Mouse (Mus musculus) lung, postnatal 0 days (tissue): ENCODE measurements around the gene Galk1. TPM values are rescaled to one million over a fixed set of nuclear protein-coding genes. Genes with fewer than 3 reads are reported as not detected.

Experiments
- ATAC-seq: fragments of 200-750 bp; cut with Nextera tagmentation; 2 replicates; pipeline ENCODE4 v1.8.0; 2017; ENCODE audit warnings: moderate library complexity
- DNase-seq: peaks from one replicate; pipeline ENCODE4 v3.0.0-alpha.2; 2016; ENCODE audit warnings: low spot score
- H3K27ac ChIP-seq: fragments of 300-500 bp; sonication (generic); 2 replicates; pipeline ENCODE4 v1.5.1; 2014; ENCODE audit warnings: antibody characterized with exemption, mild to moderate bottlenecking, low read length, mixed read lengths
- H3K27me3 ChIP-seq: fragments of 300-500 bp; sonication (generic); replicated peaks from 2 replicates; pipeline ENCODE4 v1.6.1; 2014; ENCODE audit warnings: low read length, mixed read lengths; ENCODE audit not compliant: insufficient read depth
- H3K36me3 ChIP-seq: fragments of 300-500 bp; sonication (generic); 2 replicates; pipeline ENCODE4 v1.6.1; 2014; ENCODE audit warnings: low read length, mixed read lengths; ENCODE audit not compliant: insufficient read depth
- H3K4me1 ChIP-seq: fragments of 300-500 bp; sonication (generic); 2 replicates; pipeline ENCODE4 v1.6.1; 2014; ENCODE audit warnings: antibody characterized with exemption, low read depth, low read length, mixed read lengths; ENCODE audit not compliant: insufficient read depth
- H3K4me2 ChIP-seq: fragments of 300-500 bp; sonication (generic); replicated peaks from 2 replicates; pipeline ENCODE4 v1.6.1; 2014; ENCODE audit warnings: low read depth, mild to moderate bottlenecking, low read length, moderate library complexity, mixed read lengths
- H3K4me3 ChIP-seq: fragments of 300-500 bp; sonication (generic); 2 replicates; pipeline ENCODE4 v1.5.1; 2014; ENCODE audit warnings: low read depth, low read length
- H3K9ac ChIP-seq: fragments of 300-500 bp; sonication (generic); replicated peaks from 2 replicates; pipeline ENCODE4 v1.6.1; 2014; ENCODE audit warnings: low read depth, mild to moderate bottlenecking
- H3K9me3 ChIP-seq: fragments of 300-500 bp; sonication (generic); 2 replicates; pipeline ENCODE4 v1.6.1; 2016; ENCODE audit warnings: low read length, mixed read lengths
- CTCF ChIP-seq: IDR thresholded peaks from 2 replicates; pipeline ENCODE4 v1.5.1; 2016; ENCODE audit warnings: antibody characterized with exemption, mild to moderate bottlenecking
- EP300 ChIP-seq: IDR thresholded peaks from 2 replicates; pipeline ENCODE4 v1.6.1; 2016; ENCODE audit warnings: antibody characterized with exemption, mild to moderate bottlenecking, control low read depth
- WGBS: fragments of 180-500 bp; shearing (Covaris S2); extraction: QIAGEN DNeasy Blood & Tissue Kit; methylation state at CpG from one replicate; pipeline ENCODE4 v1.1.7; 2014; 5-methylcytosine and 5-hydroxymethylcytosine counted together
- polyA plus RNA-seq: library from polyadenylated mRNA; unstranded; fragments of >200 nt; fragmentation: Nextera tagmentation; extraction: Ambion mirVana; gene quantifications from 2 replicates; pipeline ENCODE4 v1.2.1, GENCODE M21; 2015

Galk1 gene
- polyA plus RNA-seq, 1 experiment from 2014 or later, result 95.6 TPM

DNA sequence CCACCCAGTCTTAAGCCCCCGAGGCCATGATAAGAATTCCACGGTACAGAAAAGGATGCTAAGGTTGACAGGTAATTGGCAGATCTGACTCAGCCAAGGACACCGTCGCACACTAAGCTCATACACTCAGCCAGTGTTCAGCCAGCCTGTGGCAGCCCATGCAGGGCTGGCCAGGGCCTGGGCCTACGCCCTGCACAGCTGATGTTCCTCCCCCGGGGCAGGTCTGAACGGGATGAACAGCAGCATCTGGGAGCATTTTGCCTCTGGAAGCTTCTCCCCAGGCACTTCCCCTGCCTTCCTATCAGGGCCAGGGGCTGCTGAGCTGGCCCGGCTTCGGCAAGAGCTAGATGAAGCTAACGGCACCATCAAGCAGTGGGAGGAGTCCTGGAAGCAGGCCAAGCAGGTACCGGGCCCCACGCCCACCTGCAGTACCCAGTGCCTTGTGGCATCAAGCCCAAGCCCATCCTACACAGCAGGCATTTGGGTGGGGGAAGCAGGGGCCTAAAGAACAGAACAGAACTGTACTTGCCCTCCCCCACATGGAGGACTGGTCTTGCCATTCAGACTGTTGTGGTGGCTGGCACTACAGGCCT lies 45.6 kb upstream of the Galk1 start:
- Histone ChIP-seq H3K4me2 (no peak overlapping the region), H3K36me3 (peaks cover 14% of the 10 kb centered on the region), H3K9me3 (no peaks in the 10 kb centered on the region), H3K9ac (no peak overlapping the region), H3K27ac (no peak overlapping the region), H3K4me1 (no peaks in the 10 kb centered on the region), H3K4me3 (no peak overlapping the region), H3K27me3 (no peaks in the 10 kb centered on the region)
- TF ChIP-seq EP300 (no peak), CTCF (no peak)
- 71% methylated on average over 12 of the region's 12 CpGs for whole genome bisulfite sequencing
- no peak for DNase-seq
- no peak for ATAC-seq

GRCm38 (mm10) chr11:116057237-116057881 lies 44.8 kb upstream of the Galk1 start:
- H3K4me3 ChIP-seq, result no peak overlapping the region
- no peaks in the 10 kb centered on the region for H3K27me3 ChIP-seq
- H3K4me2 ChIP-seq, result no peak overlapping the region
- no peak for DNase-seq
- WGBS, result 67% methylated on average over 4 of the region's 4 CpGs
- no peak overlapping the region for H3K9ac ChIP-seq
- no peaks in the 10 kb centered on the region for H3K9me3 ChIP-seq
- no peaks in the 10 kb centered on the region for H3K4me1 ChIP-seq
- TF ChIP-seq CTCF, result no peak
- TF ChIP-seq EP300, result no peak
- H3K27ac ChIP-seq, result no peak overlapping the region
- H3K36me3 ChIP-seq, result peaks cover 16% of the 10 kb centered on the region
- ATAC-seq, result no peak

DNA sequence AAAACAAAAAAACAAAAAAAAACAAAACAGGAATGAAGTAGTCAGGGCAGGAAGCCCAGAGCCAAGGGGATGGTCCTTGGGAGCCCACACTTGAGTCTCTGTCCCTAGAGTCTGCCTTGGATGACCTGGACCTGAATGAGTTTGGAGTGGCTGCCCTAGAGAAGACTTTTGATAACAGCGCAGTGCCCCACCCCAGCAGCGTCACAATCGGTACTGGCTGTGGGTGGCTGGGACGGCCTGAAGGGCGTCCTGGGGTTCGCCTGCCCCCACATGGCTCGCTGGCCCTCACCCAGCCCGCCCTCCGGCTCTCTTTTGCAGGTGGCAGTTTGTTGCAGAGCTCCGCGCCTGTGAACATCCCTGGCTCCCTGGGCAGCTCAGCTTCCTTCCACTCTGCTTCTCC lies 43.4 kb upstream of the Galk1 start:
- WGBS, result 88% methylated on average over 10 of the region's 11 CpGs
- H3K4me3 ChIP-seq, result no peak overlapping the region
- no peaks in the 10 kb centered on the region for H3K27me3 ChIP-seq
- H3K4me1 ChIP-seq, result no peaks in the 10 kb centered on the region
- H3K9me3 ChIP-seq, result no peaks in the 10 kb centered on the region
- ATAC-seq (no peak), DNase-seq (no peak)
- H3K36me3 ChIP-seq, result peaks cover 18% of the 10 kb centered on the region
- H3K9ac ChIP-seq, result no peak overlapping the region
- H3K4me2 ChIP-seq, result no peak overlapping the region
- no peak for TF ChIP-seq CTCF
- TF ChIP-seq EP300, result no peak
- no peak overlapping the region for H3K27ac ChIP-seq

DNA sequence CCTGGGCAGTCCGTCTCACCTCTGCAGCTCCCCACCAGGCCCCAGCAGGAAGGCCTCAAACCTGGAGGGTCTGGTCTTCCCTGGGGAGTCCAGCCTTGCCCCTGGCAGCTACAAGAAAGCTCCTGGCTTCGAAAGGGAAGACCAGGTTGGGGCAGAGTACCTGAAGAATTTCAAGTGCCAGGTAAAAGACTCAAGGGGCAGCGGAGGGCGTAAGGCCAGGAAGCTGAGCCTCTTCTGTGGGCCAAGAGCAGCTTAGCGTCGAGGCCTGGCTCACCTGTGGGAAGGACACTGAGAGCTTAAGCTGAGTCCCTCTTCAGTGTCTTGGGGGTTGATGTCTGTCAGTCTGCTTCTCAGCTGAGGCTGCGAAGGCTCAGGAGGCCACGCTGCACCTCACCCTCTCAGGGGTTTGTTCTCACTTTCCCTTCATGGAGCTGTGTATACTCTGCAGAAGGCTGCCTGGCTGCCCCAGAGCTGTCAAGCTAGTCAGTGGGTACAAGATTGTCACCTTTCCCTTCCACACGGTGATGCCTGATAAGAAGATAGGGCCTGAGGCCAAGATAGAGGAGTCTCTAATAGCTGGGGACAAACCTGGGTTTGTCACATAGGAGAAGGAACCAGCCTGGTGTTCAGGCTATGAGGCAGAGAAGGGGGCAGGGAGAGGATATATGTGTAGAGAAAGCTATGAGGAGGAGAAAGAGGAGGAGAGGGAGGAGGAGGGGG lies 41.2 kb upstream of the Galk1 start:
- Histone ChIP-seq H3K4me2 (no peak overlapping the region), H3K27ac (peak overlapping the region; percentile 68), H3K9me3 (no peaks in the 10 kb centered on the region), H3K4me1 (no peaks in the 10 kb centered on the region), H3K9ac (no peak overlapping the region), H3K27me3 (no peaks in the 10 kb centered on the region), H3K36me3 (peaks cover 17% of the 10 kb centered on the region), H3K4me3 (no peak overlapping the region)
- DNase-seq (peak; percentile 73), ATAC-seq (peak; percentile 73)
- WGBS, result 66% methylated on average over 9 of the region's 9 CpGs
- TF ChIP-seq EP300 (no peak; the same call in 1 of the 2 replicates), CTCF (no peak)

- ATAC-seq (peak; percentile 72), DNase-seq (peak; percentile 71)
- Histone ChIP-seq H3K27me3 (no peaks in the 10 kb centered on the region), H3K36me3 (peaks cover 28% of the 10 kb centered on the region), H3K27ac (peak overlapping the region; percentile 80), H3K9ac (no peak overlapping the region), H3K4me3 (no peak overlapping the region), H3K4me1 (no peaks in the 10 kb centered on the region), H3K9me3 (no peaks in the 10 kb centered on the region), H3K4me2 (no peak overlapping the region)
- TF ChIP-seq CTCF (no peak), EP300 (peak; percentile 17; the same call in 1 of the 2 replicates)
- 63% methylated on average over 4 of the region's 4 CpGs for WGBS
These were observed 37.7 kb upstream of the Galk1 start for GRCm38 (mm10) chr11:116050196-116050595.

GRCm38 (mm10) chr11:116049610-116050009 lies 37.1 kb upstream of the Galk1 start:
- WGBS, result 63% methylated on average over 2 of the region's 2 CpGs
- ATAC-seq, result peak; percentile 76
- Histone ChIP-seq H3K4me3 (no peak overlapping the region), H3K9ac (no peak overlapping the region), H3K27me3 (no peaks in the 10 kb centered on the region), H3K4me1 (no peaks in the 10 kb centered on the region), H3K4me2 (no peak overlapping the region), H3K27ac (peak overlapping the region; percentile 80), H3K9me3 (no peaks in the 10 kb centered on the region), H3K36me3 (peaks cover 32% of the 10 kb centered on the region)
- DNase-seq, result peak; percentile 73
- TF ChIP-seq CTCF (no peak), EP300 (peak; percentile 96)
